Mouse (Mus musculus): ENCODE results near the gene Afp. TPM values are rescaled to one million over a fixed set of nuclear protein-coding genes. Genes with fewer than 3 reads are reported as not detected.
A peak's percentile ranks its signal among the peaks of the same experiment; 100 is the strongest.

Gene Afp
- polyA plus RNA-seq, 1 experiment: 0.25 TPM

- Histone ChIP-seq H3K4me1 (ENCODE audit: control insufficient read depth, insufficient read depth, low read length) (no peaks in the 10 kb centered on the region), H3K4me3 (ENCODE audit: insufficient read depth, low read length) (no peak overlapping the region), H3K27ac (ENCODE audit: insufficient read depth, low read length) (no peak overlapping the region)
- TF ChIP-seq CTCF (IDR thresholded peaks at IDR 0.05; ENCODE audit: extremely low read depth, insufficient read depth, low read length): no peak
- no peak for TF ChIP-seq POLR2A (IDR thresholded peaks at IDR 0.05; ENCODE audit: extremely low read depth, insufficient read depth, low read length)
These were observed 16.2 kb upstream of the Afp start for GRCm38 (mm10) chr5:90474369-90474768.

- no peaks in the 10 kb centered on the region for H3K4me1 ChIP-seq (ENCODE audit: control insufficient read depth, insufficient read depth, low read length)
- TF ChIP-seq POLR2A (IDR thresholded peaks at IDR 0.05; ENCODE audit: extremely low read depth, insufficient read depth, low read length) (no peak), CTCF (IDR thresholded peaks at IDR 0.05; ENCODE audit: extremely low read depth, insufficient read depth, low read length) (no peak)
- H3K27ac ChIP-seq (ENCODE audit: insufficient read depth, low read length): no peak overlapping the region
These were observed 13.8 kb upstream of the Afp start for GRCm38 (mm10) chr5:90476741-90477140.

GRCm38 (mm10) chr5:90477308-90478140 is 13.0 kb upstream of the Afp start:
- Histone ChIP-seq H3K27ac (ENCODE audit: insufficient read depth, low read length) (no peak overlapping the region), H3K4me1 (ENCODE audit: control insufficient read depth, insufficient read depth, low read length) (no peaks in the 10 kb centered on the region), H3K4me3 (ENCODE audit: insufficient read depth, low read length) (no peak overlapping the region)
- TF ChIP-seq CTCF (IDR thresholded peaks at IDR 0.05; ENCODE audit: extremely low read depth, insufficient read depth, low read length) (no peak), POLR2A (IDR thresholded peaks at IDR 0.05; ENCODE audit: extremely low read depth, insufficient read depth, low read length) (no peak)

More at GRCm38 (mm10) chr5:90476741-90477140, 13.8 kb upstream of the Afp start:
- H3K4me3 ChIP-seq (ENCODE audit: insufficient read depth, low read length): no peak overlapping the region

- TF ChIP-seq POLR2A (IDR thresholded peaks at IDR 0.05; ENCODE audit: extremely low read depth, insufficient read depth, low read length): no peak
- TF ChIP-seq CTCF (IDR thresholded peaks at IDR 0.05; ENCODE audit: extremely low read depth, insufficient read depth, low read length): no peak
These were observed 11.7 kb upstream of the Afp start for GRCm38 (mm10) chr5:90478886-90479285.

GRCm38 (mm10) chr5:90485597-90485996 is 4.9 kb upstream of the Afp start:
- TF ChIP-seq CTCF (IDR thresholded peaks at IDR 0.05; ENCODE audit: extremely low read depth, insufficient read depth, low read length): no peak
- no peak for TF ChIP-seq POLR2A (IDR thresholded peaks at IDR 0.05; ENCODE audit: extremely low read depth, insufficient read depth, low read length)
- Histone ChIP-seq H3K4me1 (ENCODE audit: control insufficient read depth, insufficient read depth, low read length) (no peaks in the 10 kb centered on the region), H3K27ac (ENCODE audit: insufficient read depth, low read length) (no peak overlapping the region), H3K4me3 (ENCODE audit: insufficient read depth, low read length) (no peak overlapping the region)

More at GRCm38 (mm10) chr5:90478886-90479285, 11.7 kb upstream of the Afp start:
- no peak overlapping the region for H3K4me3 ChIP-seq (ENCODE audit: insufficient read depth, low read length)
- no peaks in the 10 kb centered on the region for H3K4me1 ChIP-seq (ENCODE audit: control insufficient read depth, insufficient read depth, low read length)
- H3K27ac ChIP-seq (ENCODE audit: insufficient read depth, low read length): no peak overlapping the region

- Histone ChIP-seq H3K4me3 (ENCODE audit: insufficient read depth, low read length) (no peak overlapping the region), H3K4me1 (ENCODE audit: control insufficient read depth, insufficient read depth, low read length) (no peaks in the 10 kb centered on the region), H3K27ac (ENCODE audit: insufficient read depth, low read length) (no peak overlapping the region)
- TF ChIP-seq POLR2A (IDR thresholded peaks at IDR 0.05; ENCODE audit: extremely low read depth, insufficient read depth, low read length) (no peak), CTCF (IDR thresholded peaks at IDR 0.05; ENCODE audit: extremely low read depth, insufficient read depth, low read length) (no peak)
These were observed 2.2 kb upstream of the Afp start for GRCm38 (mm10) chr5:90488323-90488722.

- H3K27ac ChIP-seq (ENCODE audit: insufficient read depth, low read length): no peak overlapping the region
- H3K4me1 ChIP-seq (ENCODE audit: control insufficient read depth, insufficient read depth, low read length): no peaks in the 10 kb centered on the region
- TF ChIP-seq POLR2A (IDR thresholded peaks at IDR 0.05; ENCODE audit: extremely low read depth, insufficient read depth, low read length): no peak
- TF ChIP-seq CTCF (IDR thresholded peaks at IDR 0.05; ENCODE audit: extremely low read depth, insufficient read depth, low read length): no peak
- no peak overlapping the region for H3K4me3 ChIP-seq (ENCODE audit: insufficient read depth, low read length)
These were observed 1.9 kb downstream of the Afp start for GRCm38 (mm10) chr5:90492440-90492839.

GRCm38 (mm10) chr5:90494308-90494707 is 3.8 kb downstream of the Afp start:
- Histone ChIP-seq H3K4me3 (ENCODE audit: insufficient read depth, low read length) (no peak overlapping the region), H3K27ac (ENCODE audit: insufficient read depth, low read length) (no peak overlapping the region), H3K4me1 (ENCODE audit: control insufficient read depth, insufficient read depth, low read length) (no peaks in the 10 kb centered on the region)
- TF ChIP-seq CTCF (IDR thresholded peaks at IDR 0.05; ENCODE audit: extremely low read depth, insufficient read depth, low read length): no peak
- TF ChIP-seq POLR2A (IDR thresholded peaks at IDR 0.05; ENCODE audit: extremely low read depth, insufficient read depth, low read length): no peak

GRCm38 (mm10) chr5:90499509-90499908 is 9.0 kb downstream of the Afp start:
- TF ChIP-seq POLR2A (IDR thresholded peaks at IDR 0.05; ENCODE audit: extremely low read depth, insufficient read depth, low read length): no peak
- TF ChIP-seq CTCF (IDR thresholded peaks at IDR 0.05; ENCODE audit: extremely low read depth, insufficient read depth, low read length): no peak
- no peaks in the 10 kb centered on the region for H3K4me1 ChIP-seq (ENCODE audit: control insufficient read depth, insufficient read depth, low read length)
- H3K27ac ChIP-seq (ENCODE audit: insufficient read depth, low read length): no peak overlapping the region
- no peak overlapping the region for H3K4me3 ChIP-seq (ENCODE audit: insufficient read depth, low read length)

GRCm38 (mm10) chr5:90500714-90501113 is 10.2 kb downstream of the Afp start:
- H3K27ac ChIP-seq (ENCODE audit: insufficient read depth, low read length): no peak overlapping the region
- TF ChIP-seq POLR2A (IDR thresholded peaks at IDR 0.05; ENCODE audit: extremely low read depth, insufficient read depth, low read length) (no peak), CTCF (IDR thresholded peaks at IDR 0.05; ENCODE audit: extremely low read depth, insufficient read depth, low read length) (peak; percentile 92)
- H3K4me3 ChIP-seq (ENCODE audit: insufficient read depth, low read length): no peak overlapping the region
- H3K4me1 ChIP-seq (ENCODE audit: control insufficient read depth, insufficient read depth, low read length): no peaks in the 10 kb centered on the region

Data from cortical plate, adult 2 months (tissue).